Mouse (Mus musculus) common myeloid progenitor, adult 5-6 weeks (primary cell): Measurements from ENCODE around the gene Wdr72. TPM values are rescaled to one million over a fixed set of nuclear protein-coding genes. Genes with fewer than 3 reads are reported as not detected.

ENCODE experiments used
- total RNA-seq: library from RNA; stranded (forward); fragments of 200-1000, 187-1606 nt; gene quantifications from 2 replicates; pipeline ENCODE4 v1.2.3, GENCODE M21; 2017

Gene Wdr72
- total RNA-seq, 1 experiment from 2014 or later = not detected

Other genes starting within 250 kb of the Wdr72 start
- gene Unc13c, start 141.4 kb upstream of the Wdr72 start, total RNA-seq = not detected in 2 replicates